Mouse (Mus musculus): ENCODE results near the gene Ccnl2.
A peak's percentile ranks its signal among the peaks of the same experiment; 100 is the strongest.

Ccnl2 gene

GRCm38 (mm10) chr4:155790021-155790489, 22.2 kb upstream of the Ccnl2 start, which contains the start of gene Ankrd65:
Ankrd65 (plus strand) TSS chr4:155790439.
- no peak for ATAC-seq (ENCODE audit: low TSS enrichment)

GRCm38 (mm10) chr4:155790650-155791161, 21.6 kb upstream of the Ccnl2 start:
- no peak for ATAC-seq (ENCODE audit: low TSS enrichment)

- ATAC-seq (ENCODE audit: low TSS enrichment), result no peak
Observed at GRCm38 (mm10) chr4:155791240-155791933, 20.9 kb upstream of the Ccnl2 start.

DNA sequence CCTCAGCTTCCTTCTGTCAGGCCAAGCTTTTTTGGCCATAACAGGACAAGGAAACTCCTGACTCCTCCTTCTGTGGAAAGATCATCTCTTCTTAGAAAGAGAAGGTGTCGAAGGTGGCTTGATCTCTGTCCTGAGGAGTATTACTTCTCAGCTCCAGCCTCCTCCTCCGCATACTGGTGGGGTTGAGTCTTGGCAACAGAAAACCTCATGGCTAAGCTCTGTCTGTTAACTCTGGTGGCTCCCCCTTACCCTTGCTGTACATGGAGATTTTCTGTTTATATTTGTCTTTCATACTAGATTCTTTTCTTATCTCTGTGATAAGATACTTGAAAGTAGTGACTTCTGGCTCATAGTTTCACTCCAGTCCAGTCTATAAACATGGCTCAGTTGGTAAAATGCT, 18.6 kb upstream of the Ccnl2 start:
- no peak for ATAC-seq (ENCODE audit: low TSS enrichment)

GRCm38 (mm10) chr4:155802075-155802474, 10.2 kb upstream of the Ccnl2 start:
- ATAC-seq (ENCODE audit: low TSS enrichment), result no peak

DNA sequence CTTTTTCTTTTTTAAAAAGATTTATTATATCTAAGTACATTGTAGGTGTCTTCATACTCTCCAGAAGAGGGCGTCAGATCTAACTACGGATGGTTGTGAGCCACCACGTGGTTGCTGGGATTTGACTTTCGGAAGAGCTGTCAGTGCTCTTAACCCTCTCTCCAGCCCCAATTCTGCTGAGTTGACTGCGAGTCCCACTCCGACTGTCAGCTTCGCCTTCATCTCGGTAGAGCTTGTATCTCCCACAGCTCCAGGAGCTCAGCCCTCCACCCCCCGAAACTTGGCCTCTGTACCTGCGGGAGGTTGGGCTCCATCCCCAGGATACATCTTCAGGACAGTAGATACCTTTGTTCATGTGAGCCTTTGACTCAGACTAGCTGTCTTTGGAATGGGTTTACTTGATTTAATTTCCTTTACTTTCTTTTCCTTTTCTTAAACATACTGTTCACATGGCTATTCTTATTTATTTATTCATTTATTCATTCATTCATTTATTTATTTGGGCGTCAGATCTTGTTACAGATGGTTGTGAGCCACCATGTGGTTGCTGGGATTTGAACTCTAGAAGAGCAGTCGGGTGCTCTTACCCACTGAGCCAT, 9.4 kb upstream of the Ccnl2 start, which contains the start of gene Mrpl20:
Gene Mrpl20, plus strand, starts transcription at position 138 of the 599 bp plus-strand sequence.
- ATAC-seq (ENCODE audit: low TSS enrichment), result no peak

DNA sequence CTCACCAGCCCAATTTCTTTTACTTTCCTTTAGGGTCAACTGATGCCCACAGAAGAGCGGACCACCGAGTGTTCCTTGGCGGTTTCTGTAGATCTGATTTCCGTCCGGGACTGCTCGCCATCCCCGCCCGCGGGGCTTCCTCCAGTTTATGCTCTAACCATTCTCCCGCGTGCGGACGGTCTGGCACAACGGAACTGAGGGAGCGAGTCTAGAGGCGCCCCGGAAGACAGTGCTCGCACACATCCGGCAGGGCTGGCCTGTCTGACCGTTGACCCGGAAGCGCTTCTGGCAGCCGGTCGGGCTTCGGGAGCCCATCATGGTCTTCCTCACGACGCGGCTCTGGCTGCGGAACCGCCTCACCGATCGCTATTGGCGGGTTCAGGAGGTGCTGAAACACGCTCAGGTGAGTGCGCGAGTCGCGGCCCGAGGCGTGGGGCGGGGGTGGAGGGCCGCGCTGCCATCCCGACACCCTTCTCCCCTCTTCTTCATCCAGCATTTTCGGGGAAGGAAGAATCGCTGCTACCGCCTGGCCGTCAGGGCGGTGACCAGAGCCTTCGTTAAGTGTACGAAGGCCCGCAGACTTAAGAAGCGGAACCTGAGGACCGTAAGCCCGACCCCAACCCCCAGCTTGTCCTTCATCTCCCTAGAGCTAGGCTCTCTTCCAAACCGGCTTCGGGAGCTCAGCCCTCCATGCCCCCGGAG, 8.8 kb upstream of the Ccnl2 start:
- ATAC-seq (ENCODE audit: low TSS enrichment), result peak; percentile 90

- ATAC-seq (ENCODE audit: low TSS enrichment), result no peak
Observed at GRCm38 (mm10) chr4:155807841-155808240, 4.4 kb upstream of the Ccnl2 start.

- ATAC-seq (ENCODE audit: low TSS enrichment), result peak; percentile 22; the same call in 1 of the 2 replicates
Observed at GRCm38 (mm10) chr4:155812665-155813181, 434 bp downstream of the Ccnl2 start.

DNA sequence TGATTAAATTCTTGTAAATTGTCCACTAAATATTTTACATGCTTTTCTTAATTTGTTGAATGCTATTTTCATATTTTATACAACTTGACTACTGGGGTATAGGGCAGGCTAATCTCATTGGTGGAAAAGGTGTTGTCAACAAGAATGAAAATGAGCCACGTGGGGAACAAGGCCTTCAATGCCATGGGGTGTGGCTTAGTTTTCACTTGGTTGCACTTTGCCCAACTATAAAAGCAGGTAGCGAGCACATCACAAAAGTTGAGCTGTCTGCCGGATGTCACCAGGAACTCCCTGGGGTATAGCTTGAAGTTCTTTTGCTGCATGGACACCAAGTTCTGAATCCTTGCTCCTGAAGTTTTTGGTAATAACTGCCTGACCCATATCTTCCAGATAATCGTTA, 5.2 kb downstream of the Ccnl2 start:
- ATAC-seq (ENCODE audit: low TSS enrichment), result no peak

DNA sequence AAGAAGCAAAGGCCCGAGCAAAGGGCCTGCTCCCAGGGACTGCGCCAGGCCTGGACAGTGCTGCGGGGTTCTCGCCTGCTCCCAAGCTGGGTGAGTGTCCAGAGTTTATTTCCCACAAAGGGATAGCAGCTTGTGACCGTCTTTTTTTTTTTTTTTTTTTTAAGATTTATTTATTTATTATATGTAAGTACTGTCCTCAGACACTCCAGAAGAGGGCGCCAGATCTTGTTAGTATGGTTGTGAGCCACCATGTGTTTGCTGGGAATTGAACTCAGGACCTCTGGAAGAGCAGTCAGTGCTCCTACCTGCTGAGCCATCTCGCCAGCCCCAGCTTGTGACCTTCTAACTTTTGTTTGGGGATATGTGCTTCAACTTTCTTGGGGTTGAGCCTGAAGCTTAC, 8.7 kb downstream of the Ccnl2 start:
- no peak for ATAC-seq (ENCODE audit: low TSS enrichment)

DNA sequence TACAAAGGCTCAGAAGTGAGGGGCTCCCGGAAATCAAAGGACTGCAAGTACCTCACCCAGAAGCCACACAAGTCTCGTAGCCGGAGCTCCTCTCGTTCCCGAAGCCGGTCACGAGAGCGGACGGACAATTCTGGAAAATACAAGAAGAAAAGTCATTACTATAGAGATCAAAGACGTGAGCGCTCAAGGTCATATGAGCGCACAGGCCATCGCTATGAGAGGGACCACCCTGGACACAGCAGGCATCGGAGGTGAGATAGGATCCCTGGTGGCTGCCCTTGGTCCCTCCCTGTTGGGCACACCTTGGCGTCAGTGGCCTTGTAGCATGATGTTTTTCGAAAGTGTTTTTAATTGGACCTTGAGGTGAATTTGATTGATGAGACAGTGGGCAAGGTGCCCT, 11.2 kb downstream of the Ccnl2 start:
- no peak for ATAC-seq (ENCODE audit: low TSS enrichment)

GRCm38 (mm10) chr4:155829866-155830265, 17.6 kb downstream of the Ccnl2 start:
- ATAC-seq (ENCODE audit: low TSS enrichment), result no peak

DNA sequence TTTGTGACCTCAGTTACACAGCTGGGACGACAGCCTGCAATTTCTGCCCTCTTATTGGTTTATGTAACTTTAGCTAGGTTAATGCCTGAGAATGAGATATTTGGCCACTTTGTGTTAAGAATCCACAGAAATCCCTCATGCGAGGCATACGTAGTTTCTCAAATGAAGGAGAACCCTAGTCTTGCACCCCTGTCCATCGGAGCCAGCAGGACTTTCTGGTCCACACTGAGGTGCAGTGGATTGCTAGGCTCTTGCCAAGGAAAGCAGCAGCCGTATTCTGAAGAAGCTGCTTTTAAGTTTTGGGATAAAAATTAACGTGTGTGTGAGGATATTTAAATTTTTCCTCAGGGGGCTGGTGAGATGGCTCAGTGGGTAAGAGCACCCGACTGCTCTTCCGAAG, 18.3 kb downstream of the Ccnl2 start:
- ATAC-seq (ENCODE audit: low TSS enrichment), result no peak

DNA sequence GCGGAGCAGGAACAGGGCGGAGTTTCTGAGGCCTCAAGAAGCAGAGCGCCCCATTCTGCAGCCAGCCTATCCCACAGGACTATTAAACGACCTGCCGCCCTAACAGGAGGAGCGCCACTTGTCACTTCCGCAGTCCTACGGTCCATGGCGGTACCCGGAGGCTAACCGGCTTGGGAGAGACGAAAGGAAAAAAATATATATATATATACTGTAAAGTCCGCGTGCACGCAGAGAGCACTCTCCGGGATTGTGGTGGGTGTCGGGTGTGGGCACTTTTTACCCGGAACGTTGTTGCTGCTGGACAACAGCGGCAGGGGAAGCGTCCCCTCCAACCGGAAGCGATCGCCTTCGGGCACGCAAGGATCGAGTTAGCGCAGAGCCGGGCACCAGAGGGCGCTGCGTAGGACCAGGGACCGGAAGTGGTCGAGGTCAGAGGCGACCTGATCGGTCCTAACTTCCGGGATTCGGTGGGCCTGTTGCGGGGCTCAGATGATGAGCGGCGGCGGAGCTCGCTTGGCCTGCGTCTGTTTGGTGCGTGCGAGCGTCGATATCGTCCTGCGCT, 19.0 kb downstream of the Ccnl2 start, which contains the start of gene Aurkaip1:
Gene Aurkaip1, plus strand, starts transcription at position 68 of the 562 bp plus-strand sequence.
- ATAC-seq (ENCODE audit: low TSS enrichment), result peak; percentile 87

GRCm38 (mm10) chr4:155831831-155832230, 19.5 kb downstream of the Ccnl2 start:
- ATAC-seq (ENCODE audit: low TSS enrichment), result no peak

GRCm38 (mm10) chr4:155832321-155832720, 20.0 kb downstream of the Ccnl2 start:
- ATAC-seq (ENCODE audit: low TSS enrichment), result no peak

DNA sequence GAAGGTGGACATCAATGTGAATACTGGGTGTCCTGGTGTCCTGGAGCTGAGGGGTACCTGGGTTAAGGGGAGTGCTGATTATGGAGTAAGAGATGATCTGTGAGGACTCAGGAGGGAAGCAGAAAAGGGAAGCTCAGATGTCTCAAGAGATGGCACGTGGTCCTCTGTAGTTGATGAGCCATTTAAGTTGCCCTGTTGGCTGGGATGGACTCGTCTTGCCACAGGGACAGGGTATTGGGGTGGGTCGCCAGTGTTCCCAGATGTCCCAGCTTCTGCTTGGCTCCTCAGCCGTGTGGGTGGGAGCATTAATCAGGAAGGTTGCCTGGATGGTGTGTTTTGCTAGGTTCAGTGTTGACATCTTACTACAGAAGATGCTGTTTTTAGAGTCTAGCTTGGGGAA, 20.9 kb downstream of the Ccnl2 start:
- no peak for ATAC-seq (ENCODE audit: low TSS enrichment)

DNA sequence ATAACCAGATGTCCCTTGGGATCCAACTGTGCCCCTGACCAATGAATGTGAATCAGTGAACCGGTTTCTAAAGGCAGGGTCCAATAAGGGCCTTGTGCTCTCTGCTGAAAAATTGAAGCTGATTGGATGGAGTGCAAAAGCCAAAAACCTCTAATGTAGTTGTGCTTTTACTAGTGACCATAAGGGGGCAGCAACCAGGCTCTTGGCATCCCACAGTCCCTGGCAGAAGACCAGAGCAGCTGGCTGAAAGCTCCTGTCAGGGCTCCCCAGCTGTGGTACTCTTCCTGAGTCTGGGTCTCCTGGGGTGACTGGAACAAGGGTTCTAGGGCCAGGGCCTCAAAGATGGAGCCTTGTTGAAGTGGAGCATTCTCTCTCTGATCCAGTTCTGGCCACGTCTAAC, 21.5 kb downstream of the Ccnl2 start:
- ATAC-seq (ENCODE audit: low TSS enrichment), result peak; percentile 30; the same call in 1 of the 2 replicates

DNA sequence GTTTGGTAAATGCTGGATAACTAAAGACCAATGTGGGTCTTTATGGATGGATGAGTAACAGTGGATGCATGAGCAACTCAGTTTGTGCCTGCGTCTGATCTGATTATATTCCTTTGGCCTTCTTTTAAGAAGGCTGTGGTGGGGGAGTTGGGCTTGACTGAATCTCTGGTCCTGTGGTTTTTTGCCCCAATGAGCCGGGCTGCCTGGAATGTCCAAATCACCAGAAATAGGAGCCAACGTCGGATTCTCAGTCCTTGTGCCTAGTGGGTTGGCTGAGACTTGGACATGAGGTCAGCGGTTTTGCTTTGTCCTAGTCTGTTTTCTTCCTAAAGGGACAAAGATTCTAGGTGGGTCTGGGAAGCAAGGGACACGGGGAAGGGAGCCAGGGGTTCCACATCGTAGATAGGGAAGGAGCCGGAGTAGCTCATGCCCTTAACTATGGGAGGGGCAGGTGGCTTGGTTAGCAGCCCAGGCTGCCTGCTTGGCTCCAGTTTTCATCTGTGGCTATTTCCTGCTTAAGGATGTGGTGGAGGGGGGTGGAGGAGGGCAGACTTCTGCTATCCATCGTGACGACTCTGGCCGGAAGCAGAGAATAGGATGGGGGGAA, 25.2 kb downstream of the Ccnl2 start:
- ATAC-seq (ENCODE audit: low TSS enrichment), result no peak

All from frontal cortex, adult (tissue).